Mouse (Mus musculus) C2C12 (cell line): ENCODE measurements at regions not wholly inside any gene's neighbourhood (a gene's known extent, or its start where the extent isn't known, plus 50 kb on each side); places are given as distances from the start of the nearest gene placed in this dataset.

Experiments used
- CTCF ChIP-seq: IDR thresholded peaks from one replicate; pipeline ENCODE4 v1.5.1; 2011; ENCODE audit not compliant: control insufficient read depth, insufficient read depth, insufficient read length
- MAX ChIP-seq: IDR thresholded peaks from one replicate; pipeline ENCODE4 v1.6.1; 2011; ENCODE audit warnings: mild to moderate bottlenecking, control low read depth
- MYOD1 ChIP-seq: IDR thresholded peaks from one replicate; pipeline ENCODE4 v1.6.1; 2011; ENCODE audit warnings: low read depth; ENCODE audit not compliant: control insufficient read depth, insufficient read length
- USF1 ChIP-seq: IDR thresholded peaks from one replicate; pipeline ENCODE4 v1.6.1; 2011; ENCODE audit warnings: low read depth, mild to moderate bottlenecking, control low read depth, moderate library complexity

DNA sequence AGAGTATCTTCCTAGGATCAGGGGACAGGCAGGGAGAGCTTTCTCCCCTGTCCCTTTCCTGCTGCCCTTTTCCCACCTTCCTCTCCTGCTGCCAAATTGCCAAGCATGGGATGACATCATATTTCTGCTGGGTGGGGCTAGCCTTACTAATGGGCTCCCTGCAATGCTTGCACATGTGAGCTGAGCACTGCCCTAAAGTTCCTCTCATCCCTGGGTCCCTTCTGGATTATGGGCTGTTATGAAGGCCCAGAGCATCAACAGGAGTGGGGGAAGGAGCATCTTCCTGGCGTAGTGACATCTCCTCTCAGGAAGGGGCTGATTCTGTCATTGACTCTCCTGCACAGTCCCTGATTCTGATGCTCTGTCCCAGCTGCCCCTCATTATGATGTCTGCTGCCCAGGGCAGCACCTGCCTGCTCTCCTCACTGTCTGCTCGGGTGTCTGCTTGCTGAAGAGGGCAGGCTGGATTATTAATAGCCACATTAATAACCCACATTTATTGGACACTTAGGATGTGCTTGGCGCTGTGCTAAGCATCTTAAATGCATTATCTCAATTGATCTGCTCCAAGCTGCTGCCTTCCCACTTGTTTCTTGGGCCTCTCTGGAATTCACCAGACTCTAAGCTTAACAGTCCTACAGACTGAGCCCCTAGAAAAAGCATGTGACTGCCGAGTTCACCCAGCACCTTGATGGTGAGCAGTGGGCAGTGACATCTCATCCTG is 219.1 kb downstream of the Tpra1 start:
- TF ChIP-seq CTCF (no peak), USF1 (no peak), MYOD1 (no peak), MAX (no peak)
